Mouse (Mus musculus) embryonic facial prominence, embryonic 11.5 days (tissue): ENCODE data around the gene Slc25a14. TPM values are rescaled to one million over a fixed set of nuclear protein-coding genes. Genes with fewer than 3 reads are reported as not detected.

Source experiments
- ATAC-seq: fragments of 200-750 bp; cut with Nextera tagmentation; replicated peaks from 2 replicates; pipeline ENCODE4 v1.8.0; 2017; ENCODE audit warnings: low read depth; ENCODE audit not compliant: insufficient number of reproducible peaks, low FRiP score, low TSS enrichment
- DNase-seq: peaks from one replicate; pipeline ENCODE4 v3.0.0-alpha.2; 2015; ENCODE audit warnings: low spot score
- H3K27ac ChIP-seq: fragments of 300-500 bp; sonication (generic); replicated peaks from 2 replicates; pipeline ENCODE4 v1.5.1; 2014; ENCODE audit warnings: mild to moderate bottlenecking, low read depth, low read length, control low read depth
- H3K27me3 ChIP-seq: fragments of 300-500 bp; sonication (generic); 2 replicates; pipeline ENCODE4 v1.6.1; 2014; ENCODE audit warnings: mild to moderate bottlenecking, low read length, moderate library complexity, mixed read lengths; ENCODE audit not compliant: control insufficient read depth, insufficient read depth
- H3K36me3 ChIP-seq: fragments of 300-500 bp; sonication (generic); replicated peaks from 2 replicates; pipeline ENCODE4 v1.6.1; 2014; ENCODE audit warnings: low read depth, mild to moderate bottlenecking, low read length, moderate library complexity, mixed read lengths; ENCODE audit not compliant: control insufficient read depth, insufficient read depth
- H3K4me1 ChIP-seq: fragments of 300-500 bp; sonication (generic); 2 replicates; pipeline ENCODE4 v1.6.1; 2014; ENCODE audit warnings: low read length, mixed read lengths; ENCODE audit not compliant: control insufficient read depth, insufficient read depth
- H3K4me2 ChIP-seq: fragments of 300-500 bp; sonication (generic); 2 replicates; pipeline ENCODE4 v1.6.1; 2014; ENCODE audit warnings: low read depth, mild to moderate bottlenecking, control low read depth, low read length, moderate library complexity
- H3K4me3 ChIP-seq: fragments of 300-500 bp; sonication (generic); 2 replicates; pipeline ENCODE4 v1.5.1; 2014; ENCODE audit warnings: low read depth, low read length, control low read depth
- H3K9ac ChIP-seq: fragments of 300-500 bp; sonication (generic); replicated peaks from 2 replicates; pipeline ENCODE4 v1.6.1; 2014; ENCODE audit warnings: mild to moderate bottlenecking, control low read depth, low read length
- H3K9me3 ChIP-seq: fragments of 300-500 bp; sonication (generic); replicated peaks from 2 replicates; pipeline ENCODE4 v1.6.1; 2016; ENCODE audit warnings: mild to moderate bottlenecking, low read length, inconsistent platforms, mixed read lengths; ENCODE audit not compliant: control insufficient read depth
- WGBS: fragments of 180-500 bp; shearing (Covaris S2); extraction: QIAGEN DNeasy Blood & Tissue Kit; methylation state at CpG from one replicate; pipeline ENCODE4 v1.1.7; 2014; 5-methylcytosine and 5-hydroxymethylcytosine counted together
- polyA plus RNA-seq: library from polyadenylated mRNA; unstranded; fragments of >200 nt; fragmentation: Nextera tagmentation; extraction: Ambion mirVana; gene quantifications from 2 replicates; pipeline ENCODE4 v1.2.1, GENCODE M21; 2014

Slc25a14 gene
- polyA plus RNA-seq, 1 experiment from 2014 or later: 26.0 TPM

GRCm38 (mm10) chrX:48624054-48624420 lies 824 bp downstream of the Slc25a14 start:
- Histone ChIP-seq H3K4me2 (peak overlapping the region; percentile 40), H3K9ac (peak overlapping the region; percentile 52), H3K36me3 (no peaks in the 10 kb centered on the region), H3K4me3 (peak overlapping the region; percentile 55), H3K27me3 (no peaks in the 10 kb centered on the region), H3K9me3 (no peaks in the 10 kb centered on the region), H3K4me1 (no peaks in the 10 kb centered on the region), H3K27ac (no peak overlapping the region)
- DNase-seq (no peak), ATAC-seq (no peak; the same call in 1 of the 2 replicates)
- 32% methylated on average over 9 of the region's 9 CpGs for WGBS

DNA sequence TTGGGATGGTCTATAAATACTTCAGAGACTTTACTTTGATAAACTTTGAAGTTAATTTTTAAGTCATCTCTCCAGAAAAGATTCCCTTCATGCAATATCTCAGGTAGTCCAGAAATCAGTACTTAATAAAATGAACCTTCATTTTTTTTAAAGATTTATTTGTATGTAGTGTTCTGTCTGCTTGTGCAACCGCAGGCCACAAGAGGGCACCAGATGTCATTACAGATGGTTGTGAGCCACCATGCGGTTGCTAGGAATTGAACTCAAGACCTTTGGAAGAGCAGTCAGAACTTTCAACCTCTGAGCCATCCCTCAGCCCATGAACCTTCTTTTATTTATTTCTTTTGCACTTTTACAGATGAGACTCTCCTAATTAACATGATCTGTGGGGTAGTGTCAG lies 13.8 kb downstream of the Slc25a14 start:
- Histone ChIP-seq H3K4me1 (no peaks in the 10 kb centered on the region), H3K4me3 (no peak overlapping the region), H3K27me3 (no peaks in the 10 kb centered on the region), H3K4me2 (no peak overlapping the region), H3K9me3 (no peaks in the 10 kb centered on the region), H3K36me3 (no peaks in the 10 kb centered on the region), H3K9ac (no peak overlapping the region), H3K27ac (no peak overlapping the region)
- 68% methylated on average over 2 of the region's 2 CpGs for WGBS
- DNase-seq (peak; percentile 0), ATAC-seq (no peak)

DNA sequence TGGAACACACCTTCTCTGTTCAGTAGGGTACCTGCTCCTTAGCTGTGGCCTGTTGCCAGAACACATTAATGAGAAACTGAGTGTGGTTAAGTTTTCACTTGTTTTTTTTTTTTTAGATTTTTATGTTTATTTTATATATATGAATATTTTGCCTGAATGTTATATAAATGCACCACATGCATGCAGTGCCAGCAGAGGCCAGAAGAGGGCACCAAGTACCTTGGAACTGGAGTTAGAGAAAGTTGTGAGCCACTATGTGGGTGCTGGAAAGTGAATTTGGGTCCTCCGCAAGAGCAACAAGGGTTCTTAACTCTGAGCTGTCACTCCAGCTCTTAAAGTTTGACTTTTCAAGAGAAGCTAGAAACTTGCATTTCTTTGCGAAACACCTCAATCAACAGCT lies 20.9 kb downstream of the Slc25a14 start:
- 90% methylated on average over 2 of the region's 2 CpGs for WGBS
- Histone ChIP-seq H3K27me3 (no peaks in the 10 kb centered on the region), H3K27ac (no peak overlapping the region), H3K9ac (no peak overlapping the region), H3K4me1 (no peaks in the 10 kb centered on the region), H3K4me3 (no peak overlapping the region), H3K9me3 (no peaks in the 10 kb centered on the region), H3K4me2 (no peak overlapping the region), H3K36me3 (no peaks in the 10 kb centered on the region)
- ATAC-seq: no peak
- DNase-seq: peak; percentile 9

GRCm38 (mm10) chrX:48666807-48667206 lies 43.6 kb downstream of the Slc25a14 start:
- Histone ChIP-seq H3K4me2 (no peak overlapping the region), H3K9ac (no peak overlapping the region), H3K36me3 (no peaks in the 10 kb centered on the region), H3K27me3 (no peaks in the 10 kb centered on the region), H3K4me3 (no peak overlapping the region), H3K4me1 (no peaks in the 10 kb centered on the region), H3K27ac (no peak overlapping the region), H3K9me3 (no peaks in the 10 kb centered on the region)
- WGBS: 40% methylated on average over 6 of the region's 6 CpGs
- ATAC-seq: no peak
- DNase-seq: no peak

DNA sequence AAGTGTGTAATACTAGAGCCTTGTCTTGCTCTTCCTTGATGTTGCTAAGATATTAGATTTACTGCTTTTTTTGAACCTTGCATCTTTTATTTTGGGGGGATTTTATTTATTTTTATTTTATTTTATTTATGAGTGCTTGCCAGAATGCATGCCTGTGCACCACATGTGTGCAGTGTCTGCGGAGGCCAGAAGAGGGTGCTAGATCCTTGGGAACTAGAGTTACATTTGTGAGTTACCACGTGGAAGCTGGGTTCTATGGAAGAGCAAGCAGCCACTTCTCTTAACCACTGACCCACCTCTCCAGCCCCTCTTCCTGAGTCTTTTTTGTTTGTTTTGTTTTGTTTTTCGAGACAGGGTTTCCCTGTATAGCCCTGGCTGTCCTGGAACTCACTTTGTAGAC lies 46.4 kb downstream of the Slc25a14 start:
- ATAC-seq (no peak), DNase-seq (no peak)
- Histone ChIP-seq H3K36me3 (no peaks in the 10 kb centered on the region), H3K27ac (no peak overlapping the region), H3K4me2 (no peak overlapping the region), H3K9me3 (no peaks in the 10 kb centered on the region), H3K27me3 (no peaks in the 10 kb centered on the region), H3K4me1 (no peaks in the 10 kb centered on the region), H3K4me3 (no peak overlapping the region), H3K9ac (no peak overlapping the region)
- WGBS: 58% methylated on average over 3 of the region's 3 CpGs

GRCm38 (mm10) chrX:48671714-48672113 lies 48.5 kb downstream of the Slc25a14 start:
- Histone ChIP-seq H3K4me1 (no peaks in the 10 kb centered on the region), H3K9me3 (no peaks in the 10 kb centered on the region), H3K4me2 (no peak overlapping the region), H3K4me3 (no peak overlapping the region), H3K27ac (no peak overlapping the region), H3K27me3 (no peaks in the 10 kb centered on the region), H3K36me3 (no peaks in the 10 kb centered on the region), H3K9ac (no peak overlapping the region)
- 68% methylated on average over 3 of the region's 3 CpGs for WGBS
- DNase-seq (no peak), ATAC-seq (no peak)

DNA sequence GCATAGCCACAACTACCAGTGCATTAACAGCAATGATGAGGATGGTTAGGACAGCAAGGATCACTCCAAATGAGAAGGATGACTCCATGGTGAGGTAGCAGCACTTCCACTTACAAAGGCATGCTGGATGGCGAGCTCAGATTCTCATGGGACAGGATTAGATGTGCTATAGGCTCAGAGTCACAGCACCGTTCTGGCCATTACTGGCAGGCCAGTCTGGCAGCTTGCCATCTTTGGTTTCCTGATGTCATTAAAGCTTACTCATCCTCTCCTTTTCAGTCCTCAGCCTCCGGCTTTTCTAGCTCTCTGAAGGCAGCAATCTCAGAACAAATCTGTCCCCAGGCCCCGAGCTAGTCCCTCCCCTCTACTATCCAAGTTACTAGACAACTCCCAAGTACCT lies 51.0 kb downstream of the Slc25a14 start, which contains the start of gene Gpr119:
Gpr119 (minus strand) TSS at position 308 of the 400 bp plus-strand sequence.
- Histone ChIP-seq H3K4me1 (no peaks in the 10 kb centered on the region), H3K27ac (no peak within 1 kb of the TSS), H3K36me3 (no peaks in the 10 kb centered on the region), H3K9ac (no peak within 1 kb of the TSS), H3K4me3 (no peak within 1 kb of the TSS), H3K4me2 (no peak within 1 kb of the TSS), H3K9me3 (no peaks in the 10 kb centered on the region), H3K27me3 (no peaks in the 10 kb centered on the region)
- no peak for DNase-seq
- no peak for ATAC-seq
- WGBS: 76% methylated on average over 4 of the region's 4 CpGs

GRCm38 (mm10) chrX:48683451-48683850 lies 60.2 kb downstream of the Slc25a14 start:
- H3K4me3 ChIP-seq: no peak overlapping the region
- no peak overlapping the region for H3K4me2 ChIP-seq
- H3K9ac ChIP-seq: no peak overlapping the region
- no peak overlapping the region for H3K27ac ChIP-seq
- no peaks in the 10 kb centered on the region for H3K4me1 ChIP-seq
- no peaks in the 10 kb centered on the region for H3K9me3 ChIP-seq
- H3K36me3 ChIP-seq: no peaks in the 10 kb centered on the region
- ATAC-seq (no peak), DNase-seq (peak; percentile 63)
- H3K27me3 ChIP-seq: no peaks in the 10 kb centered on the region
- 20% methylated on average over 3 of the region's 3 CpGs for WGBS
